ENCODE assay signal across 8 mouse cellular contexts in the genomic region with DNA sequence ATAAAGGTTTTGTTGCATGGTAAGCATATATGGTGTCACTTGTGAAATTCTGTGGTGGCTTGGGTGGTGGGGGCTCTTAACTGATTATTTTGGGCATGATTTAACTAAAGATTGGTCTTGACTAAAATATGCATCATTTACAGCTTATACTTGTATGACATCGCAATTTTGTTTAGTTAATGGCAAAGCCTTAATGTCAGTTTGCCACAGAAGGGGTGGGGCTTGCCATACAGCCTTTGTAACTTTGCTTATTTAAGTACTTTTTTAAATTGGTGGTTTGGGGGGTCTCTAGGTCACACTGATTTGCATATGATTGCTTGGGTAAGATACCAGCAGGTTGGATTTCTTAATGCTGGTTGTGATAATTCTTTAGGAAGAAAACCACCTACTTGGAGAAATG. TPM values are rescaled to one million over a fixed set of nuclear protein-coding genes. Genes with fewer than 3 reads are reported as not detected.
A peak's percentile ranks its signal among the peaks of the same experiment; 100 is the strongest.
DNase-seq lines count a peak whose midpoint lies in the region; ATAC-seq and TF ChIP-seq lines count a peak whose summit lies in the region.

No protein-coding gene starts in this region.

- no peak overlapping the region for H3K27ac ChIP-seq in cerebellum, adult 2 months (ENCODE audit: insufficient read depth, low read length)
- H3K27ac ChIP-seq in neural tube, embryonic 11.5 days (ENCODE audit: low read depth, low read length) = no peak overlapping the region
- H3K27ac ChIP-seq in limb, embryonic 13.5 days = no peak overlapping the region
- H3K27ac ChIP-seq in stomach, embryonic 15.5 days = no peak overlapping the region

- ATAC-seq in neural tube, embryonic 11.5 days (ENCODE audit: insufficient read depth, low FRiP score, low TSS enrichment) = no peak
- no peak for ATAC-seq in limb, embryonic 13.5 days (ENCODE audit: low FRiP score, low read depth)
- no peak for ATAC-seq in stomach, embryonic 15.5 days (ENCODE audit: insufficient read depth, low FRiP score, low read depth)

- TF ChIP-seq POLR2A in cerebellum, adult 2 months (IDR thresholded peaks at IDR 0.05; ENCODE audit: borderline replicate concordance, insufficient read depth, low read length) = no peak

- H3K9me3 ChIP-seq in neural tube, embryonic 11.5 days (ENCODE audit: control insufficient read depth, low read length) = no peaks in the 10 kb centered on the region
- no peaks in the 10 kb centered on the region for H3K9me3 ChIP-seq in limb, embryonic 13.5 days
- H3K9me3 ChIP-seq in stomach, embryonic 15.5 days = no peaks in the 10 kb centered on the region

- WGBS in cerebellum, adult 2 months = 14% methylated on average over 1 of the region's 1 CpGs
- 34% methylated on average over 1 of the region's 1 CpGs for WGBS in neural tube, embryonic 11.5 days
- 46% methylated on average over 1 of the region's 1 CpGs for WGBS in limb, embryonic 13.5 days
- WGBS in stomach, embryonic 15.5 days = 21% methylated on average over 1 of the region's 1 CpGs

- peak overlapping the region; percentile 72 for H3K4me2 ChIP-seq in neural tube, embryonic 11.5 days (ENCODE audit: low read depth)
- peak overlapping the region; percentile 81 for H3K4me2 ChIP-seq in limb, embryonic 13.5 days (replicated peaks)
- H3K4me2 ChIP-seq in stomach, embryonic 15.5 days = peak overlapping the region; percentile 86

- intact Hi-C loops in left cerebral cortex, postnatal 25 days (cut with DNase I) = no loop called here
- intact Hi-C loops in gastrocnemius, postnatal 36 days (cut with DNase I) = loop anchor here (5.0 kb wide), 1 partner anchor 96 kb away; a partner anchor contains a TSS

- peak overlapping the region; percentile 51 for H3K4me3 ChIP-seq in cerebellum, adult 2 months (replicated peaks; ENCODE audit: insufficient read depth, low read depth, low read length)
- H3K4me3 ChIP-seq in neural tube, embryonic 11.5 days (ENCODE audit: low read depth, low read length) = peak overlapping the region; percentile 45
- peak overlapping the region; percentile 48 for H3K4me3 ChIP-seq in limb, embryonic 13.5 days
- peak overlapping the region; percentile 44 for H3K4me3 ChIP-seq in stomach, embryonic 15.5 days (replicated peaks)

- TF ChIP-seq CTCF in cerebellum, adult 2 months (IDR thresholded peaks at IDR 0.05; ENCODE audit: borderline replicate concordance, insufficient read depth, low read depth, low read length) = no peak

- no peaks in the 10 kb centered on the region for H3K27me3 ChIP-seq in cerebellum, adult 2 months (ENCODE audit: control insufficient read depth, insufficient read depth, low read length)
- H3K27me3 ChIP-seq in neural tube, embryonic 11.5 days (ENCODE audit: control insufficient read depth, insufficient read depth, low read length) = no peaks in the 10 kb centered on the region
- H3K27me3 ChIP-seq in limb, embryonic 13.5 days = no peaks in the 10 kb centered on the region
- no peaks in the 10 kb centered on the region for H3K27me3 ChIP-seq in stomach, embryonic 15.5 days (replicated peaks)

- H3K36me3 ChIP-seq in neural tube, embryonic 11.5 days (ENCODE audit: control insufficient read depth, insufficient read depth, low read length) = no peaks in the 10 kb centered on the region
- H3K36me3 ChIP-seq in limb, embryonic 13.5 days = peaks cover 25% of the 10 kb centered on the region
- 0 out of 2 replicates have a peak, but pooled peaks cover 3% of the 10 kb centered on the region for H3K36me3 ChIP-seq in stomach, embryonic 15.5 days

- no peaks in the 10 kb centered on the region for H3K4me1 ChIP-seq in cerebellum, adult 2 months (ENCODE audit: control insufficient read depth, insufficient read depth, low read length)
- peaks cover 22% of the 10 kb centered on the region for H3K4me1 ChIP-seq in neural tube, embryonic 11.5 days (ENCODE audit: control insufficient read depth, insufficient read depth, low read length)
- H3K4me1 ChIP-seq in limb, embryonic 13.5 days = peaks cover 27% of the 10 kb centered on the region
- H3K4me1 ChIP-seq in stomach, embryonic 15.5 days = peaks cover 21% of the 10 kb centered on the region

- peak overlapping the region; percentile 19; the same call in 1 of the 2 replicates for H3K9ac ChIP-seq in neural tube, embryonic 11.5 days (ENCODE audit: low read length)
- H3K9ac ChIP-seq in limb, embryonic 13.5 days = peak overlapping the region; percentile 55
- peak overlapping the region; percentile 19; the same call in 1 of the 2 replicates for H3K9ac ChIP-seq in stomach, embryonic 15.5 days

- DNase-seq in cerebellum, adult 2 months = no peak
- no peak for DNase-seq in cerebellum, adult 9-11 months
- DNase-seq in neural tube, embryonic 11.5 days (ENCODE audit: low spot score) = no peak
- no peak for DNase-seq in neural tube, embryonic 10.5 days (ENCODE audit: extremely low spot score, low spot score)
- no peak for DNase-seq in left cerebral cortex, postnatal 25 days (ENCODE audit: low spot score in 2 of 2)
- no peak for DNase-seq in gastrocnemius, postnatal 36 days

RNA-seq across cellular contexts. Expression of a gene that starts 2.2 kb away (rescaled TPM):
- 3,782 and 4,320 TPM in 2 replicates for polyA plus RNA-seq in cerebellum, adult 2 months (2012; rRNA removed)
- polyA plus RNA-seq in neural tube, embryonic 11.5 days (2014; fragmentation: Nextera tagmentation; extraction: Ambion mirVana) = 3,903 and 3,916 TPM in 2 replicates
- polyA plus RNA-seq in limb, embryonic 13.5 days (2015; fragmentation: Nextera tagmentation; extraction: Ambion mirVana) = 3,843 and 3,876 TPM in 2 replicates
- 2,363 and 2,756 TPM in 2 replicates for polyA plus RNA-seq in stomach, embryonic 15.5 days (2015; fragmentation: Nextera tagmentation; extraction: Ambion mirVana)
- 1,000 to 10,000 TPM; 1,728 to 1,830 TPM for total RNA-seq in left cerebral cortex, postnatal 25 days (2021)
- total RNA-seq in gastrocnemius, postnatal 36 days (2021) = 100 to 1,000 TPM; 783 to 809 TPM

RNA-seq across cellular contexts. Expression of a gene that starts 14.1 kb away (rescaled TPM):
- polyA plus RNA-seq in cerebellum, adult 2 months (2012; rRNA removed) = 46.7 and 52.4 TPM in 2 replicates
- polyA plus RNA-seq in neural tube, embryonic 11.5 days (2014; fragmentation: Nextera tagmentation; extraction: Ambion mirVana) = 59.6 and 66.7 TPM in 2 replicates
- polyA plus RNA-seq in limb, embryonic 13.5 days (2015; fragmentation: Nextera tagmentation; extraction: Ambion mirVana) = 23.6 and 26.8 TPM in 2 replicates
- polyA plus RNA-seq in stomach, embryonic 15.5 days (2015; fragmentation: Nextera tagmentation; extraction: Ambion mirVana) = 29.0 and 30.3 TPM in 2 replicates
- 10 to 100 TPM; 41.4 to 44.3 TPM for total RNA-seq in left cerebral cortex, postnatal 25 days (2021)
- 10 to 100 TPM; 13.9 to 21.8 TPM for total RNA-seq in gastrocnemius, postnatal 36 days (2021)

RNA-seq across cellular contexts. Expression of a gene that starts 21.1 kb away (rescaled TPM):
- polyA plus RNA-seq in cerebellum, adult 2 months (2012; rRNA removed) = 22.0 and 23.7 TPM in 2 replicates
- polyA plus RNA-seq in neural tube, embryonic 11.5 days (2014; fragmentation: Nextera tagmentation; extraction: Ambion mirVana) = 10.0 and 11.7 TPM in 2 replicates
- 1.4 and 2.4 TPM in 2 replicates for polyA plus RNA-seq in limb, embryonic 13.5 days (2015; fragmentation: Nextera tagmentation; extraction: Ambion mirVana)
- 13.4 and 14.6 TPM in 2 replicates for polyA plus RNA-seq in stomach, embryonic 15.5 days (2015; fragmentation: Nextera tagmentation; extraction: Ambion mirVana)
- total RNA-seq in left cerebral cortex, postnatal 25 days (2021) = 10 to 100 TPM; 16.6 to 18.7 TPM
- 1 to 10 TPM in 1 of 2 experiments, under 1 TPM in 1; 0.87 to 1.1 TPM for total RNA-seq in gastrocnemius, postnatal 36 days (2021)
